Mouse (Mus musculus) hindbrain, postnatal 0 days (tissue): ENCODE results near the gene Chd1l. TPM values are rescaled to one million over a fixed set of nuclear protein-coding genes. Genes with fewer than 3 reads are reported as not detected.

Experiments
- ATAC-seq: fragments of 200-750 bp; cut with Nextera tagmentation; 2 replicates; pipeline ENCODE4 v1.8.0; 2017; ENCODE audit warnings: mild to moderate bottlenecking, moderate TSS enrichment, moderate library complexity
- DNase-seq: peaks from one replicate; pipeline ENCODE4 v3.0.0-alpha.2; 2015; ENCODE audit warnings: low spot score
- H3K27ac ChIP-seq: fragments of 300-500 bp; sonication (generic); 2 replicates; pipeline ENCODE4 v1.5.1; 2014; ENCODE audit warnings: mild to moderate bottlenecking
- H3K27me3 ChIP-seq: fragments of 300-500 bp; sonication (generic); 2 replicates; pipeline ENCODE4 v1.6.1; 2014; ENCODE audit warnings: low read length, mixed read lengths; ENCODE audit not compliant: insufficient read depth
- H3K36me3 ChIP-seq: fragments of 300-500 bp; sonication (generic); 2 replicates; pipeline ENCODE4 v1.6.1; 2014; ENCODE audit warnings: low read length, mixed read lengths; ENCODE audit not compliant: insufficient read depth
- H3K4me1 ChIP-seq: fragments of 300-500 bp; sonication (generic); 2 replicates; pipeline ENCODE4 v1.6.1; 2014; ENCODE audit warnings: antibody characterized with exemption, low read length, mixed read lengths; ENCODE audit not compliant: insufficient read depth
- H3K4me2 ChIP-seq: fragments of 300-500 bp; sonication (generic); 2 replicates; pipeline ENCODE4 v1.6.1; 2014; ENCODE audit warnings: low read depth, mild to moderate bottlenecking, low read length, moderate library complexity, mixed read lengths
- H3K4me3 ChIP-seq: fragments of 300-500 bp; sonication (generic); 2 replicates; pipeline ENCODE4 v1.5.1; 2014; ENCODE audit warnings: low read length
- H3K9ac ChIP-seq: fragments of 300-500 bp; sonication (generic); replicated peaks from 2 replicates; pipeline ENCODE4 v1.6.1; 2014; ENCODE audit warnings: mild to moderate bottlenecking, low read length, moderate library complexity, mixed read lengths
- H3K9me3 ChIP-seq: fragments of 300-500 bp; sonication (generic); 2 replicates; pipeline ENCODE4 v1.6.1; 2016; ENCODE audit warnings: low read length, mixed read lengths
- CTCF ChIP-seq: IDR thresholded peaks from 2 replicates; pipeline ENCODE4 v1.5.1; 2016; ENCODE audit warnings: antibody characterized with exemption, control low read depth, low read depth
- WGBS: fragments of 180-500 bp; shearing (Covaris S2); extraction: QIAGEN DNeasy Blood & Tissue Kit; methylation state at CpG from one replicate; pipeline ENCODE4 v1.1.7; 2014; 5-methylcytosine and 5-hydroxymethylcytosine counted together
- polyA plus RNA-seq: library from polyadenylated mRNA; unstranded; fragments of >200 nt; fragmentation: Nextera tagmentation; extraction: Ambion mirVana; gene quantifications from 2 replicates; pipeline ENCODE4 v1.2.1, GENCODE M21; 2015
- total RNA-seq: library from RNA; depleted of rRNA; stranded (reverse); fragments of >200 nt; gene quantifications from 2 replicates; pipeline ENCODE4 v1.2.3, GENCODE M21; 2014

The Chd1l gene
- total and polyA plus RNA-seq, 2 experiments from 2014 or later: 7.7 to 8.7 TPM

DNA sequence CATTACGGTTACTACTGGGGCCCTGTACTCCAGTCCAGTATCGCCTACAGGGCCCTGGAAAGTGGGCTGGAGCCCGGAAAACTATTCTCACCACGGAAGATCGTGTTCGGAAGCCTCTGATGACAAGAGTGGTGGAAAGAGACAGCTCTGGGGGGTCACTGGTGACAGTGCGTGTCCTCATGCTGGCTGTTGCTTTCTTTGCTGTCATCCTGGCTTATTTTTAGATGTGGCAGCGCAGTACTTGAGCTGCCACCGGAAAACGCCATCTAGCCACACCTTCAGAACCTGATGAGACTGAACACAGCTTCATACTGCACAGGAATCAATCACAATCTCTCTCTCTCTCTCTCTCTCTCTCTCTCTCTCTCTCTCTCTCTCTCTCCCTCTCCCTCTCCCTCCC, 41.6 kb upstream of the Chd1l start:
- 86% methylated on average over 10 of the region's 10 CpGs for WGBS
- Histone ChIP-seq H3K4me2 (no peak overlapping the region), H3K9me3 (no peaks in the 10 kb centered on the region), H3K36me3 (no peaks in the 10 kb centered on the region), H3K27me3 (no peaks in the 10 kb centered on the region), H3K27ac (no peak overlapping the region), H3K4me1 (no peaks in the 10 kb centered on the region), H3K9ac (no peak overlapping the region), H3K4me3 (no peak overlapping the region)
- no peak for ATAC-seq
- TF ChIP-seq CTCF: no peak
- DNase-seq: no peak

DNA sequence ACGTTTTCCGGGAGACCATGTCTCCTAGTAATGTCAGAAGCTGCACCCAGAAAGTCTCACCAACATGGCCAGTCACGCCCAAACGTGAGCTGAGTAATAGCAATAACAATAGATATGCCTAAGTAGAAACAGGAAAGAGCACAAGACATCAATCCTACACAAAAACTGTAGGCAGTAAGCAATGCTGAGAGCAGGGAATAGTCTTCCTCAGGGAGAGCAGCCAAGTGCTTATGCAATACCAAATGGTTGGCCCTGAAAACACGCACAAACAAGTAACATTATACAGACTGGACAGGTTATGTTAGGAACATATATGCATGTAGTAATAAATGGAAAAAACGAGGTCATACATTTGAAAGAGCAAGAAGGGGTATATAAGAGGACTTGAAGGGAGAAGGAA, 39.5 kb upstream of the Chd1l start:
- 83% methylated on average over 6 of the region's 6 CpGs for WGBS
- Histone ChIP-seq H3K27me3 (no peaks in the 10 kb centered on the region), H3K27ac (no peak overlapping the region), H3K4me2 (no peak overlapping the region), H3K9ac (no peak overlapping the region), H3K9me3 (no peaks in the 10 kb centered on the region), H3K4me1 (no peaks in the 10 kb centered on the region), H3K36me3 (no peaks in the 10 kb centered on the region), H3K4me3 (no peak overlapping the region)
- DNase-seq (no peak), ATAC-seq (no peak)
- TF ChIP-seq CTCF: no peak

DNA sequence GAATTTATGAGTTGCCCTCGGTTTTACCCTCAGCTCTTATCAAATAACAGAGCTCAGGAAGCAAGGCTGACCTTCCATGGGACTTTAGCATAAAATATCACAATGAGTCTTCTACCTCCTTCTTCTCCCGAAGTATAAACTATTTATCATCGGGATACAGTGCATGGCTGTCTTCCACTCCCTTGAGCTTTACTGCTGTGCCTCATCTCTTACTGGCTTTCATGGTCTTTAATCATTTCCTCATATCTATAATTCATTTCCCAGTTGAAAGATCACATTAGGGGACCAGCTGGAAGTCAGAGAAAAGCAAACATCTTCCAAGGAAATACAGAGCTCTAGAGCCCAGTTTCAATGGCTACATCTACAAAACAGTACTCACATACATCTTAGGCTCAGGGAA, 39.0 kb upstream of the Chd1l start:
- Histone ChIP-seq H3K9ac (no peak overlapping the region), H3K36me3 (no peaks in the 10 kb centered on the region), H3K4me2 (no peak overlapping the region), H3K27me3 (no peaks in the 10 kb centered on the region), H3K4me3 (no peak overlapping the region), H3K27ac (no peak overlapping the region), H3K9me3 (no peaks in the 10 kb centered on the region), H3K4me1 (no peaks in the 10 kb centered on the region)
- TF ChIP-seq CTCF: no peak
- DNase-seq (no peak), ATAC-seq (no peak)
- 83% methylated on average over 3 of the region's 3 CpGs for WGBS

DNA sequence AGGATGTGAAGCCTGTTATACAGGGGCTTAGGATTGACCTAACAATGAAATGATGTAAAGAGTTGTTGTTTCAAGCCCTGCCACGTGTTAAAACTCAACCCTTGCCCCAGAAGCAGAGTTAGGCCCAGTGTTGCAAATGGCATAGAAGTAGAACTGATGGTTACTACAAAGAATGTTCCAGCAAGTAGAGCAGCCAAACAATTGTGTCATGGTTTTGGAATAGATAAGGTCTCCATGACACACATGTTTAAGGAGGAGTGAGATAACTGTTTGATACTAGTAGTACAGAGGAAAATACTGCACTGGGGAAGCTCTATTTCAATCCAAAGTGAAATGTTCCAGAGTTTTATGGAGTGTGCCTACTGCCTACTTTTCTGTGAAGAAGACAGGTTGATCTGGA, 38.5 kb upstream of the Chd1l start:
- ATAC-seq: no peak
- 39% methylated on average over 1 of the region's 1 CpGs for WGBS

DNA sequence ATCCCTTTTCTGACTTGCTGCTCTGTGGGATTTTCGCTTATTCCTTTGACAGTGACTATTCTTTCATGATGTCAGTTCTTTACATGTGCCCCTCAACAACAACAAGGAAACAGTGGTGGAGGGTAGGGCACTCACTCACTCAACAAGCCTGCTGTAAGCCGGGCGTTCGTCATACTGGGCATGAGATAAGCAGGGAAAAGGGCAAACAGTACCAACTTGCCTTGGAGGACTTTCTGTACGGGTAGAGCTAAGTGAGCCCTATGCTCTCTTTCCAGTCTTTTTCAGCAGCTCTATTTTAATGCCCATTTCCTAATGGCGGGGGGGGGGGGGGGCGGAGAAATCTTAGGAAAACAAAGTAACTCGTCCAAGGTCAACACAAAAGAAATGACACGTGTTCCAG, 32.0 kb upstream of the Chd1l start:
- TF ChIP-seq CTCF: no peak
- Histone ChIP-seq H3K9me3 (no peaks in the 10 kb centered on the region), H3K4me1 (no peaks in the 10 kb centered on the region), H3K4me3 (no peak overlapping the region), H3K4me2 (no peak overlapping the region), H3K9ac (no peak overlapping the region), H3K27ac (no peak overlapping the region), H3K36me3 (no peaks in the 10 kb centered on the region), H3K27me3 (no peaks in the 10 kb centered on the region)
- ATAC-seq (no peak), DNase-seq (no peak)
- 87% methylated on average over 9 of the region's 9 CpGs for WGBS

More for the DNA sequence above, 38.5 kb upstream of the Chd1l start:
- H3K4me3 ChIP-seq: no peak overlapping the region
- no peaks in the 10 kb centered on the region for H3K4me1 ChIP-seq
- no peak overlapping the region for H3K27ac ChIP-seq
- TF ChIP-seq CTCF: no peak
- H3K9ac ChIP-seq: no peak overlapping the region
- no peak for DNase-seq
- no peaks in the 10 kb centered on the region for H3K27me3 ChIP-seq
- H3K9me3 ChIP-seq: no peaks in the 10 kb centered on the region
- H3K4me2 ChIP-seq: no peak overlapping the region
- no peaks in the 10 kb centered on the region for H3K36me3 ChIP-seq

DNA sequence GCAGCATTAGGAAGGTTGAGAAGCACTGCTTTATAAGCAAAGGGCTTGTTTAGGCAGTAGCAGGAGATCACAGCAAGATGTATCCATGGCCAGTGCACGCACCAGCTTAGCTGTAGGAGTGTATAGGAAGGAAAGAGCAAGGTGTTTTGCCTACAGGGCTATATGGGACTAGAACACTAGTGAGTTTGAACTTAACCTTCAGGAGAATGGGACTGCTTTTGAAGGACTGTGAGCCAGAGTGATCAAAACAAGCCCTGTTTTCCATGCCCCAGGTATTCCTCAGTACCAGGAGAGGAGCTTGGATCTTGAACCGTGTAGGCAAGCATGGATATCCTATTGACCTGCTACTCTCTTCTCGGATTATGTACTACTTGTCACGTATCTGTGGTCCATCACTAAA, 31.4 kb upstream of the Chd1l start:
- Histone ChIP-seq H3K27ac (no peak overlapping the region), H3K27me3 (no peaks in the 10 kb centered on the region), H3K4me3 (no peak overlapping the region), H3K4me2 (no peak overlapping the region), H3K9ac (no peak overlapping the region), H3K36me3 (no peaks in the 10 kb centered on the region), H3K4me1 (no peaks in the 10 kb centered on the region), H3K9me3 (no peaks in the 10 kb centered on the region)
- WGBS: 88% methylated on average over 4 of the region's 4 CpGs
- DNase-seq (no peak), ATAC-seq (no peak)
- no peak for TF ChIP-seq CTCF

DNA sequence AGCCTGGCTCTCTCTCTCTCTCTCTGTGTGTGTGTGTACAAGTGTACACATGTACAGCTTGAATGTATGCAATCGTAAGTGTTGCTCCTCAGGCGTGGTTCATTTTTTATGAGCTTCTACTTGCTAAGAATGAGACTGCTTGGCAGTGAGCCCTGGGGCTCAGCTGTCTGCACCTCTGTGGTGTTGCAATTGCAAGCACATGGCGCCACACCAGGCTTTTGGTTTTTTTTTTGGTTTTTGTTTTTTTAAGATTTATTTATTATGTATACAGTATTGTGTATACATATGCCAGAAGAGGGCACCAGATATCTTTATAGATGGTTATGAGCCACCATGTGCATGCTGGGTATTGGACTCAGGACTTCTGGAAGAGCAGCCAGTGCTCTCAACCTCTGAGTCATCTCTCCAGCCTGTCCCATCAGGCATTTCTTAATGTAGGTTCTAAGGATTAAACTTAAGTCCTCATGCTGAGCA, 24.3 kb upstream of the Chd1l start:
- H3K4me2 ChIP-seq: no peak overlapping the region
- TF ChIP-seq CTCF: no peak
- H3K27ac ChIP-seq: no peak overlapping the region
- no peaks in the 10 kb centered on the region for H3K36me3 ChIP-seq
- DNase-seq (peak; percentile 16), ATAC-seq (0 out of 2 replicates have a peak, but pooled peaks have one; percentile 18)
- no peaks in the 10 kb centered on the region for H3K27me3 ChIP-seq
- H3K9me3 ChIP-seq: no peaks in the 10 kb centered on the region
- H3K4me1 ChIP-seq: no peaks in the 10 kb centered on the region
- H3K4me3 ChIP-seq: no peak overlapping the region
- WGBS: 62% methylated on average over 3 of the region's 3 CpGs
- no peak overlapping the region for H3K9ac ChIP-seq
